Mouse (Mus musculus) hindlimb bud, embryonic 11.5 days (tissue): ENCODE measurements around the gene Ppa2.
A peak's percentile ranks its signal among the peaks of the same experiment; 100 is the strongest.

Experiments
- DNase-seq: peaks from one replicate; pipeline ENCODE4 v3.0.0-alpha.2; 2012; ENCODE audit warnings: low read depth, low spot score; ENCODE audit errors: extremely low spot score

The Ppa2 gene

GRCm38 (mm10) chr3:133331184-133331866, 21.4 kb downstream of the Ppa2 start:
- no peak for DNase-seq

GRCm38 (mm10) chr3:133332280-133332679, 22.4 kb downstream of the Ppa2 start:
- DNase-seq, result no peak

GRCm38 (mm10) chr3:133333267-133334170, 23.6 kb downstream of the Ppa2 start:
- no peak for DNase-seq

- DNase-seq, result no peak
These were observed 24.8 kb downstream of the Ppa2 start for GRCm38 (mm10) chr3:133334691-133335090.

GRCm38 (mm10) chr3:133335166-133335565, 25.3 kb downstream of the Ppa2 start:
- DNase-seq, result no peak

DNA sequence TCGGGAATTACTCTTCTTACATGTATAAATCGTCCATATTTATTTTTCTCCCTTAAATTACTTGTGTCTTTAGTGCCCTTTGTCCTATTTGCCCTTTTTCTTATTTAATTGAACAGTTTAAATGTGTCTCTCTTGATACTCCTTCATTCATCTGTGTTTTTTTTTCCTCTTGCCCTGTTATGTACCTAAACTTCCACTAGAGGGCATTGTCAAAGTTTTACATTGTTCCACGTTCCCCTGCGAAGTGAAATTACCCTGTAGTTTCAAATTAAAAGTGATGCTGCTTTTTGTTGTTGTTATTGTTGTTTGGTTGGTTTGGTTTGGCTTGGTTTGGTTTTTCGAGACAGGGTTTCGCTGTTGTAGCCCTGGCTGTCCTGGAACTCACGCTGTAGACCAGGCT, 26.5 kb downstream of the Ppa2 start:
- DNase-seq, result no peak

- no peak for DNase-seq
These were observed 29.0 kb downstream of the Ppa2 start for GRCm38 (mm10) chr3:133338851-133339356.

- no peak for DNase-seq
These were observed 29.5 kb downstream of the Ppa2 start for GRCm38 (mm10) chr3:133339411-133339823.

DNA sequence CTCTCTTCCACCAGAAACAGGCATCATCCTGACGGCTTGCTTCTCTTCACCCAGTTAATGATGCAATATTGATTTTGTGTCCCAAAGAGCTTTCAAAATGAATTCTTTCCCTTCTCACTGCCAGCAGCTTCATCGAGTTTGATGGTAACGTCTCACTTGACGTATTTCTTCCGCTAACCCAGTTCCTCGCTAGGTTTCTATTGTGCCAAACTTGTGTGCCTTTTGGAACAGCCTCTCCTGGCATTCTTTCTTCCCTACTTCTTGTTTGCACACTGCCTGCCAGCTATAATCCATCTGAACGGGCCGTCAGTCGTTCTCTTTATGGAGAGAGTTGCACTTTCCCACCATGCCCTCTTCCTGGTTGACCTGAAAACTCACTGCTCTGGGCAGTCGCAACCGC, 31.2 kb downstream of the Ppa2 start:
- no peak for DNase-seq

GRCm38 (mm10) chr3:133347535-133347934, 37.6 kb downstream of the Ppa2 start:
- DNase-seq, result no peak

- DNase-seq, result no peak
These were observed 38.9 kb downstream of the Ppa2 start for GRCm38 (mm10) chr3:133348847-133349246.

GRCm38 (mm10) chr3:133357426-133357974, 47.6 kb downstream of the Ppa2 start:
- peak; percentile 28 for DNase-seq

- DNase-seq, result no peak
These were observed 48.1 kb downstream of the Ppa2 start for GRCm38 (mm10) chr3:133357977-133358376.

DNA sequence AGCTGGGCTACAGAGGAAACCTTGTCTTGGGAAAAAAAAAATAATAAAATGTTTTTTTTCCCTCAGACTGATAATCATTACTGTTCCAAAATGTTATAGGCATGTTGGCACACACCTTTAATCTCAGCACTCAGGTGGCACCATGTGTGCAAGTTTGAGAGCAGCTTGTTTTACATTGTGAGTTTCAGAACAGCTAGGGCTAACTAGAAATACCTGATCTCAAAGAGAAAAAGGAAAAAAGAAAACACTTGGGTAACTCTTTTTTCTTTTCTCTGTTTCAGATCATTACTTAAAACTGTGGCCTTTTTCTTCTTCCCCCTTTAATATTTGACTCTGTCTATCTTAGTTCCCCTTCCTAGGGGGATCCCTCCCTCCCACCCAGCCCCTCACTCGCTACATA, 51.5 kb downstream of the Ppa2 start:
- DNase-seq, result no peak

- no peak for DNase-seq
These were observed 54.2 kb downstream of the Ppa2 start for GRCm38 (mm10) chr3:133364138-133364537.

DNA sequence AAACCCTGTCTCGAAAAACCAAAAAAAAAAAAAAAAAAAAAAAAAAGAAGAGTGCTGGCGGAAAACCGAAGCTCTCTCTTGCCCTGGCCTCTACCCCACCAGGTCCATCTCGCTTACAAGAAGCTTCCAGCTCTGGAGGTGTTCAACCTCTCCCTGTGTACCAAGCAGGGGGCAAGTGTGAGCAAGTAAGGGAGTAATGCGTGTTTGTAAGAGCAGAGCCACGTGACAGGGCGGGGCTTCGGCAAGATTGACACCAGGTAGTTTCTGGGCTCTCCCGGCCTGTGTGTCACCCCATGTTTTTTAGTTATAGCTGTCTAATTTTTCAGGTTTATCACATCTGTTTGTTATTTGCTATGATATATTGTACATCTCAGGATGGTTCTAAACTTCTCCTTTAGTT, 56.2 kb downstream of the Ppa2 start:
- DNase-seq, result no peak

DNA sequence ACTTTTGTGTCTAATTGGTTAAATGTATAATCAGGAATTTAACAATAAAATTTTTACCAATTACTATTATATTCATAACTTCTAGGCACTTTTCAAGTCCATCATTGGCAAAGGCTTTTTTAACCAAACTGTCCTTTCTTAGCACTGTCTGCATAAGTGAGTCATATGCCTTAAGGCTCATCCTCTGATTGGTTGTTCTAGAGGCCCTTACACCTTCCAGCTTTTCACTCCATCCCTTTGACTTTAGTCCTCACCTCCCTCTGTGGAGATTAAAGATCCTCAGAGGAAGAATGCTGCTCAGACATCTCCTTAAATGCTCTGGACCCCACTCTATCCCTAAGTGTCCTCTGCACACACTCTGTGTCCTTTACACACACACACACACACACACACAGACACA, 68.3 kb downstream of the Ppa2 start:
- no peak for DNase-seq

GRCm38 (mm10) chr3:133379997-133380396, 70.1 kb downstream of the Ppa2 start:
- DNase-seq, result no peak

DNA sequence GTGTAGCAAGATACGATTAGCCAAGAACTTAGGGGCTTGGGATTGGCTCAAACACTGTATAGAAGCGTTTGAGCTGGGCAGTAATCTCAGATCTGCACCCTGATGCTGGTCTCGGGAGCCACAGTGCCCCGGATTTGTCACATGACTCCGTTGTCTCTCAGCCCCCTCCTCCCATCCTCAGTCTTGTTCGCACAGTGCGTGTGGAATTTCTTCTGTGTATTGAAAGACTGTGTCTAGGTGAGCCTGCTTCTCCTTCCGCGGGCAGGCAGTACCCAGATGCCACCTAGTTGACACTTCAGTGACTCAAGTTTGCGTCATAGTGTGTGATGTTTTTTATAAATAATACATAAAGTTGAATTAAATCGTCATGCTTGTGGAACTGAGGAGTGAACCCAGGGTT, 71.6 kb downstream of the Ppa2 start:
- no peak for DNase-seq

DNA sequence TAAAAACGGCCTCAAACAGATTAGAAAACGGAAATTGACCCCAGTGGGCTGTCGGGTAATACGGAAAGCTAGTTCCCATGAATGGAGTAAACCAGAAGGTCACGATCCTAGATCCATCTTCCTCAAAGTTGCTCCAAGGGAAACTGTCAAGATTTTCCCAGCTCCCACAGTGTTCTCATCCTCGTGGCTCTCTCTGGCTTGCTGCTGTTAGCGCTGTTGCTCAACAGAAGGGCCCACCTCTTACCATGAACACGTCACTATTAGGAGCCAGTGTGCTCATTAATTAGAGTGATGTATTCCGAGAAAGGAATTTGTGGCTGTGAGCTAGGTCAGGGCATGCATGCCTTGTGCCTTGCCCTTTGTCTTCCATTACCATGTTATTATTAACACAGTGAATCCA, 72.2 kb downstream of the Ppa2 start:
- DNase-seq, result no peak

- DNase-seq, result no peak
These were observed 74.3 kb downstream of the Ppa2 start for GRCm38 (mm10) chr3:133384164-133384708.
